Mouse (Mus musculus) cerebellum, adult 18-20 months (tissue): ENCODE results near the gene Lonrf2.

Experiments used
- DNase-seq, 2 experiments: peaks; one replicate each; pipeline ENCODE4 v3.0.0; 2021

The Lonrf2 gene

GRCm38 (mm10) chr1:38835568-38836476 is 689 bp downstream of the Lonrf2 start:
- DNase-seq = peak; percentile 64 to 78

DNA sequence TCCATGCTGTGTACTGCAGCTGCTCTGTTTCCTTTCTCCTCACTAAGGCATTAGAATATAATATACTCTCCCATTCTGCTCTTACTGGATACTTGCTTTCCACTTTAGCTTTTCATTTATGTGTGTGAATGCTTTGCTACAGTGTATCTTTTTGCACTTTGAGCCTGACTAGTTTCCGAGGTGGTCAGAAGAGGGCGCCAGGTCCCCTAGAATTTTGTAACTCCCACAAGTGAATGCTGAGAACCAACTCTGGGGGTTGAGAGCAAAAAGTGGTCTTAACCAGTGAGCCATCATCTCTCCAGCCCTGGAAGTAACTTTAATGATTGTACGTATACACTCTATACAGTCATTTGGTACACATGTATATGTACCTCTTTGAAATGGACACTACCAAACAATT is 1.6 kb downstream of the Lonrf2 start:
- peak; percentile 48 to 63 for DNase-seq

- no peak for DNase-seq
Observed at GRCm38 (mm10) chr1:38824926-38825325, 11.6 kb downstream of the Lonrf2 start.

- no peak for DNase-seq
Observed at GRCm38 (mm10) chr1:38823851-38824250, 12.7 kb downstream of the Lonrf2 start.

- no peak for DNase-seq
Observed at GRCm38 (mm10) chr1:38819691-38820090, 16.8 kb downstream of the Lonrf2 start.

DNA sequence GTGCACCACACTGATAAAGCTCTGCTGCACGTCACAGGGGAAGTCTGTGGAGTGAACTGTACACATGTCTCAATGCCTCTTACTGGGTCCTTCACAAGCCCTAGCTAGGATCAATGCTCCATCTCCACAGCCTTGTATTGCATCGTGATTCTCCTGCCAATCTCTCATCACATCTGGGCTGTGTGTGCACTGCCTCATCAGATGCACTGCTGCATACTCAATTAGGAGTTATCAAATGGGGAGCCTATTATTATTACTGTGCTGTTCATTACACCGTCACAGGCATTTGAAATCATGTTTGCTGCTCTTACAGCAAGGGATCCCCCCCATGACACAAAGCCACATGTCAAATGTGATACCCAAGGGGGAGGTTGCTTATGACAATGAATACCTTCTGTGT is 18.8 kb downstream of the Lonrf2 start:
- no peak for DNase-seq

- no peak for DNase-seq
Observed at GRCm38 (mm10) chr1:38817268-38817667, 19.2 kb downstream of the Lonrf2 start.

- DNase-seq = peak; percentile 24 to 36
Observed at GRCm38 (mm10) chr1:38816306-38816705, 20.2 kb downstream of the Lonrf2 start.

- no peak for DNase-seq
Observed at GRCm38 (mm10) chr1:38807121-38807520, 29.4 kb downstream of the Lonrf2 start.

GRCm38 (mm10) chr1:38800402-38800801 is 36.1 kb downstream of the Lonrf2 start:
- no peak for DNase-seq

GRCm38 (mm10) chr1:38799304-38799703 is 37.2 kb downstream of the Lonrf2 start:
- DNase-seq = peak; percentile 26 to 36

DNA sequence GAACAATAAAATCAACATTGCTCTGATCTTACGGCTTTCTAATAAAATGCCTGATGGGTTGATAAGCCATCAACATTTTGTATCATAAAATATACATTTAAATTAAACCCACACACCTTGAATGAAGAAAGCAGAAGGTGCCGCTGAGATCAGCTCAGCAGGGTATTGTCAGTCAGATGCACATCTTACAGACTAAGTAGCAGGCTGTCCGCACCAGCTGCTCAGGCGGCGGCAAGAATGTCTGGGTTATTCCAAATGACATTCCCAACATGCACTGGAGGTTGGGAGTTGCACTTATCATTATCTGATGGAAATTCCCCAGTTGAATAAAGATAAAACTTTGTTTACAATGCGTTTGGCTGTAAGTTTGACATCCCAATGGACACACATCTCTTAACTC is 39.6 kb downstream of the Lonrf2 start:
- no peak for DNase-seq

GRCm38 (mm10) chr1:38795496-38795895 is 41.0 kb downstream of the Lonrf2 start:
- DNase-seq = no peak

DNA sequence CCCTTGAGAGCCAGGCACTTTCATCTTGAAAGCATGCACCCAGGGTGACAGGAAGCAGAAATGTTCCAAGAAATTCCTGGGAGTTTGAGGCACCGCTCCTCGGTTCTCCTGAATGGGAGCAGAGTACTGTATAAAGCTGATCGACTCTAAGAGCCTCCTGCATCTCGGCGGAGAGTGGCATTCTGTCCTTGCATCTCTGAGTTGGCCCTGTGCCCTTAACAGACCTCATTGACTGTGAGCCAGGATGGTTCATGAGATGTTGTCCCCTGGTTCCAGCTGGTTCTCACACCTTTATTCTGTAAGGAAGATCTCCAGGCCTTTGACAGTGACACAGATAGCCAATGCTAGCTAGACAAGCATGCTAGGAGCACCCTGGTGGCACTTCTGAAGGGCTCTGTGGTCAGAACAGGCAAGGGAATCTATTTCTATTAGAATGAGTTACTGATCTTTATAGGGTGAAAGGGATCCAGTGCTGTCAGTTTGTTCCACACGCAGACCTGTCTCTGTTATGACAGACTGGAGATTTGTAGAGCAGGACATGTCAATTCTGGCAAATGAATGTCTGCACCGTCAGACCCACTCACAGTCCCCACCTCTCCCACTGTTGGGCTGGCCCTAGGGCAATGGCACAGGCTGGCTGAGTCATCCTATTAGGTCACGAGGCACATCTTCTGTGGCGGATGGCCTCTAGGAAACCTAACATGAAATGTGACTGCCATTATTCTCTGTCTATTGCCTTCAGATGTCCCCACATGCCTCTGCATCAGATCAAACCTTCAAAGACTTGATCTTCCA is 45.3 kb downstream of the Lonrf2 start:
- DNase-seq = peak; percentile 17 to 23

GRCm38 (mm10) chr1:38789988-38790602 is 46.4 kb downstream of the Lonrf2 start:
- DNase-seq = no peak

GRCm38 (mm10) chr1:38788904-38789303 is 47.6 kb downstream of the Lonrf2 start:
- peak in 1 of 2 experiments; percentile 20 for DNase-seq

- peak; percentile 60 to 65 for DNase-seq
Observed at GRCm38 (mm10) chr1:38787443-38787842, 49.1 kb downstream of the Lonrf2 start.

DNA sequence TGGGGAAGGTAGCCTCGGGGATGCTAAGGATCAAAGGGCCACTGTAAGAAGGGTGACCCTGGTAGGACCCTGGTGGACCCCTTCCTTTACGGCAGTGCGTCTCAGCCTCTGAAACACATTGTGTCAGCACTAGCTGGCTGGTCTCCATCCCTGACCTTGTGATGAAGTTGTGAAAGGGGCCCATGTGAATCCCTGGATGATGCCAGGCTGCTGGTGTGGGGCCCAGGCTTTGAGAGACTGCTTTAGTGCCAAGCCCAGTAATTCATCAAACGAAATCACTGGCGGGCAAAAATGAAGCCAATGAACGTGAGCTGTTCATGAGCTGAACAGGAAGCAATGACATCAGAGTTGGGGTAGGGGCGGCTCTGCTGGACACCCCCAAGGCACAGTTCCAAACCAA is 50.2 kb downstream of the Lonrf2 start:
- no peak for DNase-seq

DNA sequence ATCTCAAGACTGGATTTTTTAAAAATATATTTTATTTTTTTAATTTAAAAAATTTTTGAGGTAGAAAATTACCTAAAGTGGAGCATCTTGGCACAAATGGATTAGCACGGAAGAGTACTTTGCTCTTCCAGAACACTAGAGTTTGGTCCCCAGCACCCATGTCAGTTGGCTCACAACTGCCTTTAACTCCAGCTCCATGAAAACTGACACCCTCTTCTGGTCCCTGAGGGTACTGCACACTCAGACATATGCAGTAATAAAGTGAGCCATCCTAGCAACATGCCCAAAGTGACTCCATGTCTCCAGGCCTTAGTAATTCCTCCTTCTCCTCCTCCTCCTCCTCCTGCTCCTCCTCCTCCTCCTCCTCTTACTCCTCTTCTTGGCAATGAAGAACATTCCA is 58.2 kb downstream of the Lonrf2 start:
- DNase-seq = no peak

GRCm38 (mm10) chr1:38777500-38777899 is 59.0 kb downstream of the Lonrf2 start:
- DNase-seq = no peak

- no peak for DNase-seq
Observed at GRCm38 (mm10) chr1:38775713-38776112, 60.8 kb downstream of the Lonrf2 start.

DNA sequence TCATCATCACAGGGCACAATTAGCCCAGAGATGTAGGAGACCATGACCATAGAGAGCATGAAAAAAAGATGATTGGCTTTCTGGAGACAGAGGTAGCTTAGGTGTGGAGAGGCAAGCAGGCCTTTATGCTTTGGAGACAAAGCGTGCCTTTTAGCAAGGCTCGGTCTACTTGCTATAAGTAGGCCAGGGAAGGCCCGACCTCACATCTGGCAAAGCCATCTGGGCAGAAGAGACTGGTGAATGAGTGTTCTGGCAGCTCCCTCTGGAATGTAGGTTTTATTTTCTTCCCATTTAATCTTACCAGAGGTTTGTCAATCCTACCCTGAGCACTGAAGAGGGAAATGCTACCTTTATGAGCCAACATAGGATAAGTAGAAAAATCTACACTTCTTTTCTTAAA is 65.8 kb downstream of the Lonrf2 start:
- no peak for DNase-seq

DNA sequence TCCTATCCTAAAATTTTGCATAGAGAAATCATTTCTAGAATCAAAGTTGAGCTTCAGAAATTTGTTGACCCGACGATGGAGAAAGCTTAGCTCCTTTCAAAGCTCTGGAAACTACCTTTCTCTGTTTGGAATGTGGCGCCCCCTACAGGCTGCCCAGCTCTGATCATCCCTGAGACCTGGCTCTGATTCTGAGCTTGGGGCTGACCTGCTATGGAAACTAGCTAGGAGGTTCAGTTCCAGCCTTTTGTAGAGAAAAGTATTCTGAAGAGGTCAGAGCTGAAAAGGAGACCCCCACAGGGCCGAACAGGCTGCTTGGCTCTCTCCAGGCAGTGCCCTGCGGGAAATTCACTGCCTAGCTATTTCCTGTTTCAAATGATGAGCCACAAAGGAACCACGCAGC is 66.6 kb downstream of the Lonrf2 start:
- DNase-seq = peak; percentile 61 to 70
